Mouse (Mus musculus): ENCODE results near the gene Shroom2. TPM values are rescaled to one million over a fixed set of nuclear protein-coding genes. Genes with fewer than 3 reads are reported as not detected.

The Shroom2 gene
- polyA plus RNA-seq, 1 experiment from 2014 or later = 75.2 TPM

DNA sequence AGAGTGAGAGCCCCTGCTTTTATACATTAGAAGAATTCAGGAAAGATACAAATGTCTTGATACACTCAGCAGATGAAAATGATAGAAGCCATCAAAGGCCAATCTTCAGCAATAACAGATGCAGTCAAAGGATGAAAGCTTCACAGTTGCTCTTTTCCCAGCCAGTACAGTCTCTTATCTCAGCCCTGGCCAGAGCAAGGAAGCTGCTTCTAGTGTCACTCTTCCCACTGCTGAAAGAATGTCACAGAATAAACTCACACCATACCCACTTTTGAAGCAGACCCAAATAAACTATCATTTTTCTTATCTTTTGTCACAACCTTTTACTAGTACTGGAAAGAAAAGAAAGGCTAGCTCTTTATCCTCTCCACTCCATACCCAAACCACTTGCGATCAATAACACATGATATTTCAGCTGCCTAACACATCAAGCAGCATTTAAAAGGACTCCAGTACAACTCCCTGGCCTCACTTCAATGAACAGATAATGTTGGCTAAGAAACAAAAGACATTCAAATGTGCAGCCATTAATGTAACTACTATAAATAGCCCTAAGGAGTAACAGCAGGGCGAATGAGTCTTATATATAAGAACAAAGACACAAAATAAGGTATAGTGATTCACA is 90.0 kb downstream of the Shroom2 start:
- Histone ChIP-seq H3K9ac (no peak overlapping the region), H3K36me3 (no peaks in the 10 kb centered on the region), H3K27ac (no peak overlapping the region), H3K27me3 (peaks cover 23% of the 10 kb centered on the region), H3K4me2 (no peak overlapping the region), H3K4me1 (replicated peaks) (no peaks in the 10 kb centered on the region), H3K9me3 (no peaks in the 10 kb centered on the region), H3K4me3 (no peak overlapping the region)
- 82% methylated on average over 2 of the region's 2 CpGs for WGBS
- ATAC-seq (ENCODE audit: low FRiP score) = no peak

DNA sequence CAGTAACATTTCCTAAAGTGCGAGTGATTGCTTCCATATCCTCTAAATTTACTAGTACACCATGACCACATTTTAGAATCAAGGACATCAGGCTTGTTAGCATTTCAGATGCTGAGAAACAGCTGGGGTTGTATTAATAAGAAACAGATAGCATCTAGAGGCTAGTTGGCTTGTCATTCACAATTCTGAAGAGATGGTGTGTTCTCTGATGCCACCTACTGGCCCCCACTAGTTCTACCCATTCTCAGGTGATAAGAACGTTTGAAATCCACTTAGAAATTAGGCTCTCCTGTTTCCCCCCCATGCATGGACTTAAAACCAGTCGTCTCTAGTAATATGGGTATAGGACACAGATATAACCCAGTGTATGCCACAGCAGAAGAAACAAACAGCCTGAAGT is 92.9 kb downstream of the Shroom2 start:
- Histone ChIP-seq H3K27ac (no peak overlapping the region), H3K9ac (no peak overlapping the region), H3K36me3 (no peaks in the 10 kb centered on the region), H3K4me3 (no peak overlapping the region), H3K4me2 (no peak overlapping the region), H3K9me3 (no peaks in the 10 kb centered on the region), H3K4me1 (replicated peaks) (no peaks in the 10 kb centered on the region), H3K27me3 (peaks cover 26% of the 10 kb centered on the region)
- WGBS = 50% methylated on average over 3 of the region's 3 CpGs
- no peak for ATAC-seq (ENCODE audit: low FRiP score)

DNA sequence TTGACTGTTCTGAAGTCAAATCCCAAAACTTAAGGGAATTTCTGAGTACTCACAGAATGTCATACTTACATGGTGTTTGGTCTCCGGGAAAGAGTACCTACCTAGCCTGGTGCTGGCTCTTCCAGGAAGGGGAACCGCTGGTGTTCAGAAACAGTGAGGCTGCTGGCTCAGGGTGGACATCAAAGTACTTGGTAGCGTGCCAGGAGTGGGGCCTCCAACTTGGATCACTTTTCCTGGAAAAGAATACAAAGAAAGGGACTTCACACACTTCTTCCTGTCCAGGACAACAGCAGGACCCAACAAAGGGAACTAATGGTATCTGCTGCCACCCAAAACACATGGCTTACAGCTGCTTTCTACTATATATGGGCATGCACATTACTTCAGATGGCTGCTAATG is 95.8 kb downstream of the Shroom2 start:
- 73% methylated on average over 3 of the region's 3 CpGs for WGBS
- no peak for ATAC-seq (ENCODE audit: low FRiP score)
- Histone ChIP-seq H3K36me3 (no peaks in the 10 kb centered on the region), H3K4me3 (no peak overlapping the region), H3K27ac (no peak overlapping the region), H3K4me2 (no peak overlapping the region), H3K27me3 (peaks cover 28% of the 10 kb centered on the region), H3K4me1 (replicated peaks) (no peaks in the 10 kb centered on the region), H3K9ac (no peak overlapping the region), H3K9me3 (no peaks in the 10 kb centered on the region)

DNA sequence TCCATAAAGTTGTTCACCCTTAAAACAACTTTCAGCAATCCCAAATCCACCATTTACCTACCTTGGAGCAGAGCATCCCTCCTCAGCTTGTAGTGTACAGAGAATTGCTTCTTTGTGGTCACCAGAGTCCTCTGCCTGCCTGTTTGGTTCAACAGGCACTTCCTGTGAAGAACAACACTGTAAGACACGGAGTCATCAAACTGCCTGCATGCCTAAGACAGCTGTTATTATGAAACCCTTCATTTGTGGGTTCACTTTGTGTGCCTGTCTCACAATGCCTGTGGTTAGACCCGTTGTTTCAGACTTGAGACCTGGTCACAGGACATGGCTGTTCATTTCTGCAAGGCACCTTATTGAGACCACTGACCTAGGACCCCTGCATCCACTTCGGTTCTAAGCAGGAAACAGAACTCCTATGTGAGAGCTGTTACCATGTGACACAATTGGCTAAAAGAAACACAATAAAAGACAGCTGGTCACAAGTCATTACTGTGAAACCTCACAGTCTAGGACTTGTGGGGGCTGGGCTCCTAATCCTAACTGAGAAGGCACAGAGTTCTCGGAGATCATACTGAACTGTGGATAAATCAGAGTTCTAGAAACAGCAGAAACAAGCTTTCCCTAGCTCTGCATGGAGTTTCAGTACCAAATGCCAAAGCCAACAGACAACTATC is 111.8 kb downstream of the Shroom2 start:
- no peak overlapping the region for H3K4me3 ChIP-seq
- no peak overlapping the region for H3K4me2 ChIP-seq
- H3K4me1 ChIP-seq (replicated peaks) = peaks cover 10% of the 10 kb centered on the region; the same call in 1 of the 2 replicates
- H3K9me3 ChIP-seq = no peaks in the 10 kb centered on the region
- ATAC-seq (ENCODE audit: low FRiP score) = no peak
- peaks cover 74% of the 10 kb centered on the region for H3K27me3 ChIP-seq
- H3K9ac ChIP-seq = no peak overlapping the region
- 51% methylated on average over 4 of the region's 4 CpGs for WGBS
- H3K36me3 ChIP-seq = no peaks in the 10 kb centered on the region
- no peak overlapping the region for H3K27ac ChIP-seq

DNA sequence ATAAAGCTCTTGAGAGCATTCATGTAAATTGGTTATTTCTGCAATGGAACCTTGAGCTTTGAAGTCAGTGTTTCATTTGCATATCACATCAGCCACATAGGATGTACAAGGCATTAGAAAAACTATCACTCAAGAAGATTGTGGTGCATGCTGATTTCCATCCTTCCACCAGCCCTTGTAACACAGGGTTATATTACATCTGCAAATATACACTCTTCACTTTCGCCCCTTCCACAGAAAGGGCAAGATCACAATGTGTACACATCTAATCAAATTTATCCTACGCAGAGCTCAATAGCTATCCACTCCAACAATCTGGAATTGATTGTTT is 112.7 kb downstream of the Shroom2 start:
- Histone ChIP-seq H3K4me1 (replicated peaks) (peaks cover 10% of the 10 kb centered on the region; the same call in 1 of the 2 replicates), H3K4me2 (no peak overlapping the region), H3K36me3 (no peaks in the 10 kb centered on the region), H3K4me3 (no peak overlapping the region), H3K27me3 (peaks cover 72% of the 10 kb centered on the region), H3K27ac (no peak overlapping the region; the same call in 1 of the 2 replicates), H3K9me3 (no peaks in the 10 kb centered on the region), H3K9ac (no peak overlapping the region)
- WGBS = 70% methylated on average over 2 of the region's 2 CpGs
- peak; percentile 29; the same call in 1 of the 2 replicates for ATAC-seq (ENCODE audit: low FRiP score)

DNA sequence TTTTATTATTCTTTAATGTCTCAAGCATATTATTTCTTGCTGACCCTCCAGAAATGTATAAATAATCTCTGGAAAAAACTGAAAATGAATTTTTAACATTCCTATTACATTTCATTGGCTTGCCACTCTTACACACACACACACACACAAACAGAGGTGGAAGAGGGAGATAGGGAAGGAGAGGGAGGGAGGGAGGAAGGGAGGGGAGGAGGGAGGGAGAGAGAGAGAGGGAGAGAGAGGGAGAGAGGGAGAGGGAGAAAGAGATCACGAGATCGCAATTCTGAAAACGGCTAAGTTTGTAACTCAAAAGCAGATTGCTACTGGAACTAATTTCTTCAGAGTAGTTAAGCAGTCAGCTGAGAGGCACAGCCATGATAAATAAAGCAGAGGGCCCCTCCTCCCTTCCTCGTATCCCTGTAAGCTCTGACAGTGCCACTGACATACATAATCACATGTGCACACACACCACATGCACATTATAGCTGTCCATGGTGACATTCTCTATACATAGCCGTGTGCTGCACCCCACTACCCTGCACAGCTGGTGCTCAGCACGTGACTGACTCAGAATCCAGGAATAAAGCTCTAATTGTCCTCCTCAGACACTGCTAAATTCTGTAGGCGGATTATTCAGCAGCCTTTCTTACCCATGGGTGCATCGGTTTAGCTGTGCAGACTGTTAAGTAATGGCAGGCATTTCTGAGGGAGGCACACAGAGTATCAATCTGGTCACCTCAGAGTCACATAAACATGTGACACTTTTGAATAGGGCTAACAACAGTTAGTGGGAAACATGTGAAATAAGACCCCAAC is 113.3 kb downstream of the Shroom2 start:
- H3K27ac ChIP-seq = peak overlapping the region; percentile 79
- 26% methylated on average over 8 of the region's 8 CpGs for WGBS
- H3K4me2 ChIP-seq = peak overlapping the region; percentile 37
- H3K27me3 ChIP-seq = peaks cover 72% of the 10 kb centered on the region; the same call in 1 of the 2 replicates
- peak; percentile 95 for ATAC-seq (ENCODE audit: low FRiP score)
- no peaks in the 10 kb centered on the region for H3K36me3 ChIP-seq
- no peak overlapping the region for H3K4me3 ChIP-seq
- H3K4me1 ChIP-seq (replicated peaks) = peaks cover 10% of the 10 kb centered on the region; the same call in 1 of the 2 replicates
- no peak overlapping the region for H3K9ac ChIP-seq
- no peaks in the 10 kb centered on the region for H3K9me3 ChIP-seq

DNA sequence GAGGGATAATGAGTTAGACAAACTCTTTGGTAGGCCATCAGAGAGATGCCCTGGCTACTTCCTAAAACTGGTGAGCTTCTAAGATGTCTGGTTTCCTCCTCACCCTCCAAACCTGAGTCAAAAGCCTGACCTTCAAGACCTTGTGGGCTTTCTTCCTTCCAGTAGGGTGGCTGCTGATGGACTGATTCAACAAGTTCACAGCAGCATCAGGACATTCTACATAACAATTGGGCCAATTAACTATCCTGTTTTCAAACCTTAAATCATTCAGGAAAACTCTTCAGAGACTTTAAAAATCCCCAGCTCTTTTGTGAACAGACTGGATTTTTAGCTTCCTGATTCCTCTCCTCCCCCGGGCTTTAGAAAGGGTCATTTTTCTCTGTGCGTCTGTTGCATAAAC is 116.6 kb downstream of the Shroom2 start:
- peaks cover 61% of the 10 kb centered on the region; the same call in 1 of the 2 replicates for H3K27me3 ChIP-seq

DNA sequence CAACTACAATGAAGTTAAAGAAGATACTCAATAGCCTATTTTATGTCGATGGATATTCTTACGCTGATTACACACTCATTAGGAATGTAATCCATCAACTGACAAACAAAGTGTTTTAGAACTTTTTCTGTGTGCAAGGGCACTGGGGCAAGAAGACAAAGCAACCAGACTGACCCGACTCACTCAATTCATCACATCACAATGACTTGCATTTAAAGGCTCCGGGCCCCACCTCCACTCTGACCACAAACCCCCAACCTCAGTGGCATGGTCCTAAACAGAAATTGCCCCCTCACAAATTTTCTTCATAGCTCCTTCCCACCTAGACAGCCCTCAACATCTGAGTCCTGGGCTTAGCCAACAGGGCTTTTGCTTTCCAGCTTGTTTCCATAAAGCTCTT is 124.4 kb downstream of the Shroom2 start:
- Histone ChIP-seq H3K4me1 (replicated peaks) (0 out of 2 replicates have a peak, but pooled peaks cover 3% of the 10 kb centered on the region), H3K27me3 (peaks cover 33% of the 10 kb centered on the region), H3K4me3 (no peak overlapping the region), H3K9ac (no peak overlapping the region), H3K36me3 (no peaks in the 10 kb centered on the region), H3K4me2 (0 out of 2 replicates have a peak overlapping the region, but pooled peaks have one; percentile 17), H3K27ac (no peak overlapping the region), H3K9me3 (no peaks in the 10 kb centered on the region)
- 21% methylated on average over 4 of the region's 4 CpGs for WGBS
- ATAC-seq (ENCODE audit: low FRiP score) = peak; percentile 22

More for the DNA sequence above, 116.6 kb downstream of the Shroom2 start:
- Histone ChIP-seq H3K9me3 (no peaks in the 10 kb centered on the region), H3K9ac (no peak overlapping the region), H3K27ac (no peak overlapping the region), H3K4me2 (no peak overlapping the region), H3K36me3 (no peaks in the 10 kb centered on the region), H3K4me1 (replicated peaks) (peaks cover 10% of the 10 kb centered on the region; the same call in 1 of the 2 replicates), H3K4me3 (no peak overlapping the region)
- no peak for ATAC-seq (ENCODE audit: low FRiP score)
- WGBS = 80% methylated on average over 2 of the region's 2 CpGs

DNA sequence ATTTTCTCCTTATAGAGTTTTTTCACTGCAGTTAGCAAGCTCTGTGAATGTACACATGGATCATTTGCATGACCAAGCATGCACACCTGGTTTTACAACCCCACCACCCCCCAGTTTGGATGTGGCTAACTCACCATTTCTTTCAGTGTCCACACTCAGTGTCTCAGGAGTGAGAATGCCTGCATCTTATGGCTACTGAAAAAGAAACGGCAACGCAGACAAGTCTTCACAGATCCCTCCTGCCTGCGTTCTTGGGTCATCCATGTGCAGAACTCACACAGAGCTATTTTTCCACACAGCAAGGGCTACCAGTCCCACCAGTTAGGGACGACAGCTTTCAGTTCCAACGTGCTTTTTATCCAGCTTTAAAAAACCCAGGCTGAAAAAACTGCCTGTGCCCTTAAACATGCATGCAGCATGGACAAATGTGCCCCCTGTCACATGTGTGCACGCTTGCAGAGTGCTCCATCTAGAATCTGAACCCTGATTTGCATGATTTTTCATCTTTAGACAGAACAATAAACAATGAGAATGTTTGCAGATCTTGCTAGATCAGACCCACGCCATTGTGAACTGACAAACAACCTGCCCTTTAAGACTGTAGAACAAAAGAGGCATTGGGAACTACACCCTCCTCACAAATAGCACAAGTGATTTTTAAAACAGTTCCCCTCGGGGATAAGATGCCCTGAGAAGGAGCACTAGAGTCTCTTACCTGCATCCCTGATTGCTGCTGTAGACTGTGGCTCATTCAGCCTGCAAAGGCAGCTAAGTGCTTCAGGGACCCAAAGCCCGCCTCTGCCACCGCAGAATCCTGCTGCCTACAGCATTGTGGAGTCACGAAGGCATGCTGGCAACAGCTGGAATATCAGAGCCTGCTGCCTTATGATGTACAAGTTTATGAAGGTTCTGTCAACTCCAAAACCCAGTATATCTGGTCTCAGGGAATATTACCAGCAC is 125.3 kb downstream of the Shroom2 start:
- no peaks in the 10 kb centered on the region for H3K9me3 ChIP-seq
- H3K36me3 ChIP-seq = no peaks in the 10 kb centered on the region
- H3K4me2 ChIP-seq = peak overlapping the region; percentile 46
- H3K27ac ChIP-seq = peak overlapping the region; percentile 87
- WGBS = 27% methylated on average over 11 of the region's 11 CpGs
- H3K4me1 ChIP-seq (replicated peaks) = 0 out of 2 replicates have a peak, but pooled peaks cover 3% of the 10 kb centered on the region
- peaks cover 33% of the 10 kb centered on the region for H3K27me3 ChIP-seq
- H3K9ac ChIP-seq = peak overlapping the region; percentile 68
- peak; percentile 74 for ATAC-seq (ENCODE audit: low FRiP score)
- H3K4me3 ChIP-seq = peak overlapping the region; percentile 41

DNA sequence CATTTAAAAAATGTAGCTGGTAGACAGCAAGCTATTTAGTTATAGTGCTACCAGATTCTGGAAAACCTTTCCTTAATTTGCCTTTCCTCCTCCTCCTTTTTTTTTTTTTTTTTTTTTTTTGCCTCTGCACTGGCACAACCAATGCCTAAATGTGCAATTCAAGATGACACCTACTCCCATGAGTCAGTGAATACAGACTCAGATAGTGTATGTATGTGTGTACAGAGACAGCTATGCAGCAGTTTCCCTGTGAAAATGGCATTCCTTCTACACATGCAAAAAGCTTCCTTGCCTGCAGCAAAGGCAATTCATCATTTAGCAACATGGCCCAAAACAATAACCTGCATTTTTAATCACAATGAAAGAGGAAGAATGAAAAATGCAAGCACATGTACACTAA is 126.1 kb downstream of the Shroom2 start:
- Histone ChIP-seq H3K27me3 (peaks cover 28% of the 10 kb centered on the region), H3K4me1 (replicated peaks) (0 out of 2 replicates have a peak, but pooled peaks cover 3% of the 10 kb centered on the region), H3K4me3 (peak overlapping the region; percentile 41), H3K9me3 (no peaks in the 10 kb centered on the region), H3K36me3 (no peaks in the 10 kb centered on the region), H3K27ac (peak overlapping the region; percentile 87), H3K9ac (peak overlapping the region; percentile 68; the same call in 1 of the 2 replicates), H3K4me2 (peak overlapping the region; percentile 46)
- no peak for ATAC-seq (ENCODE audit: low FRiP score)

DNA sequence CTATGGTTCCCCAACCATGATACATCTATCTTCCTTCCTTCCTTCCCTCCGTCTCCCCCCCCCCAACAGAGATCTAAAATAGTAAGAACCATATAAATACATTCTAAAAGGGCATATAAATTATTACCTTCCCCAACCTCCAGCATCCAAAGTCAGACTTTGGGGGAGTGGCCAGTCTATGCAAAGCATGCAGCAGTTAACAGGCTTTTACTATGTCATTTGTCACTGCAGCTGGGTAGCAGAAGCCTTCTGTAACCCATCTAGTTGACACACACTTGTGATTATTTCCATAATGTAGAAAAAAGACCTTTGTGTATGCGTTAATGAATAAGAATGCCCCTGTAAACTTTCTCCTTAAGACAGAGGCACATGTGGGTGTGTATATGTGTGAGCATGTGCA is 126.6 kb downstream of the Shroom2 start:
- Histone ChIP-seq H3K9me3 (no peaks in the 10 kb centered on the region), H3K9ac (no peak overlapping the region)

More for the DNA sequence above, 126.6 kb downstream of the Shroom2 start:
- peak overlapping the region; percentile 28 for H3K4me3 ChIP-seq
- peak overlapping the region; percentile 46 for H3K4me2 ChIP-seq
- no peaks in the 10 kb centered on the region for H3K36me3 ChIP-seq
- ATAC-seq (ENCODE audit: low FRiP score) = no peak
- 44% methylated on average over 2 of the region's 2 CpGs for WGBS
- H3K27ac ChIP-seq = no peak overlapping the region
- H3K27me3 ChIP-seq = peaks cover 25% of the 10 kb centered on the region
- 0 out of 2 replicates have a peak, but pooled peaks cover 3% of the 10 kb centered on the region for H3K4me1 ChIP-seq (replicated peaks)

All from hindbrain, embryonic 13.5 days (tissue).